Mouse (Mus musculus): ENCODE data around the gene Trim63. TPM values are rescaled to one million over a fixed set of nuclear protein-coding genes. Genes with fewer than 3 reads are reported as not detected.
"Not testable (repeated sequence)": the region's sequence is repeated elsewhere in the genome, so short reads cannot be mapped to it uniquely, and the experiment has no call there.

Trim63 gene
- polyA plus RNA-seq, 1 experiment from 2014 or later: 108 TPM

DNA sequence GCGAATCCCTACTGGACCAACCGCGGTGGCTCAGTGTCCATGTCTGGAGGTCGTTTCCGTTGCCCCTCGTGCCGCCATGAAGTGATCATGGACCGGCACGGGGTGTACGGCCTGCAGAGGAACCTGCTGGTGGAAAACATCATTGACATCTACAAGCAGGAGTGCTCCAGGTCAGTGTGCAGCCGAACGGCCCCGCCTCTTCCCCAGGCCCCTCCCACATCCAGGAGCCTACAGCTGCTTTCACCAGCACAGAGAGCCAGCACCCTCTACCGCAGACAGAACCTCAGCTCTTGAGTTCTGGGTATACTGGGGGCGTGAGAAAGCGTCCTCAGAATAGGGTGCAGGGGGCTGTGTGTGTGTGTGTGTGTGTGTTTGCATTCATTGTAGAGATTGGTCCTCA lies 1.5 kb downstream of the Trim63 start:
- peaks cover 4% of the 10 kb centered on the region; the same call in 1 of the 2 replicates for H3K9me3 ChIP-seq
- peak overlapping the region; percentile 88 for H3K9ac ChIP-seq
- 26% methylated on average over 16 of the region's 16 CpGs for WGBS
- peaks cover 44% of the 10 kb centered on the region for H3K4me1 ChIP-seq
- H3K27me3 ChIP-seq (replicated peaks): no peaks in the 10 kb centered on the region
- H3K36me3 ChIP-seq: peaks cover 41% of the 10 kb centered on the region
- peak overlapping the region; percentile 99 for H3K27ac ChIP-seq (replicated peaks)
- ATAC-seq (ENCODE audit: extremely low read depth, insufficient number of reproducible peaks, low FRiP score, low TSS enrichment): no peak
- peak overlapping the region; percentile 74 for H3K4me2 ChIP-seq
- peak overlapping the region; percentile 61 for H3K4me3 ChIP-seq

DNA sequence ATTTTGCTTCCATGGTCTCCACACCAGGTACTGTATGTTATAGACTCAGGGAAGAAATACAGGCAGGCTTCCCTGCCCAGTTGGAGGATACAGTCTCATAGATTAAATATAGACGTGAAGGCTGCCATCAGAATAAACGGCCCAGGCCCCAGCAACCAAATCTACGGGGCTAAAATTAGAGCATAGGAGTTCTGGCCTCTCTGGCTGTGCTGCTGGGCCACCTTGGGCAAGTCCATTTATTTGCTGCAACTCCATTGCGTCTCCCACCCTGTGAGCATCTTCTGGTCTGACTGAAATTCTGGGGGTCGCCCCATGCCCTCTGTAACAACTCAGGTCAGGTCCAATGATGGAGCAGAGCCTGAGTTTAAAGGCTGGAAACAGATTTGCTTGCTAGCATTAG lies 4.2 kb downstream of the Trim63 start:
- peak overlapping the region; percentile 74 for H3K4me2 ChIP-seq
- no peaks in the 10 kb centered on the region for H3K27me3 ChIP-seq (replicated peaks)
- 0 out of 2 replicates have a peak overlapping the region, but pooled peaks have one; percentile 61 for H3K4me3 ChIP-seq
- peak overlapping the region; percentile 67 for H3K27ac ChIP-seq (replicated peaks)
- H3K36me3 ChIP-seq: peaks cover 67% of the 10 kb centered on the region
- no peak for ATAC-seq (ENCODE audit: extremely low read depth, insufficient number of reproducible peaks, low FRiP score, low TSS enrichment)
- peak overlapping the region; percentile 67 for H3K9ac ChIP-seq
- WGBS: 46% methylated on average over 5 of the region's 5 CpGs
- no peaks in the 10 kb centered on the region for H3K9me3 ChIP-seq
- H3K4me1 ChIP-seq: peaks cover 42% of the 10 kb centered on the region

DNA sequence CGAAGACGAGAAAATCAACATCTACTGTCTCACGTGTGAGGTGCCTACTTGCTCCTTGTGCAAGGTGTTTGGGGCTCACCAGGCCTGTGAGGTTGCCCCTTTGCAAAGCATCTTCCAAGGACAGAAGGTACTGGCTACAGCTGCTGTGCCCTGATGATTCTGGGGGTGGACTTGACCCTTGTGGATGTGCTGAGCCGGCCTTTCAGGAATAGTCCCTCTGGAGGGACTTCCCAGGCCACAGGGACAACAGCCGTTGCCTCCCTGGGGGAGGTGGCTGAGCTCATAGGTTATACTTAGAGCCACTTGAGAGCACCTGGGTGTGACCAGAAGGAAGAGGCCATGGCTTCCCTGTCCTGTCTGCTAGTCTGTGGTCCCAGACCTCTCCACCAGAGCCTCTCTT lies 4.8 kb downstream of the Trim63 start:
- Histone ChIP-seq H3K27ac (replicated peaks) (peak overlapping the region; percentile 67), H3K27me3 (replicated peaks) (no peaks in the 10 kb centered on the region), H3K9me3 (no peaks in the 10 kb centered on the region), H3K4me2 (peak overlapping the region; percentile 74), H3K36me3 (peaks cover 73% of the 10 kb centered on the region), H3K4me1 (peaks cover 36% of the 10 kb centered on the region), H3K4me3 (no peak overlapping the region), H3K9ac (peak overlapping the region; percentile 67)
- WGBS: 48% methylated on average over 5 of the region's 5 CpGs
- ATAC-seq (ENCODE audit: extremely low read depth, insufficient number of reproducible peaks, low FRiP score, low TSS enrichment): no peak

DNA sequence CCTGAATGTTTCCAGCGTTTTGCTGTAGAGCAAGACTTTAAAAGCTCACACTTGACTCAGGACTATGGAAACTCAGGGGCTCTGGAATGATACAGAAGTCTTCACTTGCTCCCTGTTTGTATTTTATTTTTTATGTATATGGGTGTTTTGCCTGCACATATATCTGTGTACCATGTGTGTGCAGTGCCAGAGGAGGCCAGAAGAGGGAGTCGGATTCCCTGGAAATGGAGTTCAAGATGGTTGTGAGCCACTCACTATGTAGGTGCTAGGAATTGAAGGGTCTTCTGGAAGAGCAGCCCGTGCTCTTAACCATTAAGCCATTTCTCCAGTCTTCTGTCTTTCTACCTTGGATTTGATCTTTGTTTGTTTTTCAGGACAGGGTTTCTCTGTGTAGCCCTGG lies 6.6 kb downstream of the Trim63 start:
- peaks cover 92% of the 10 kb centered on the region for H3K36me3 ChIP-seq
- no peak overlapping the region for H3K27ac ChIP-seq (replicated peaks)
- H3K4me1 ChIP-seq: peaks cover 34% of the 10 kb centered on the region
- no peak overlapping the region for H3K4me3 ChIP-seq
- no peaks in the 10 kb centered on the region for H3K27me3 ChIP-seq (replicated peaks)
- H3K4me2 ChIP-seq: no peak overlapping the region
- ATAC-seq (ENCODE audit: extremely low read depth, insufficient number of reproducible peaks, low FRiP score, low TSS enrichment): no peak
- WGBS: 55% methylated on average over 3 of the region's 3 CpGs
- H3K9ac ChIP-seq: no peak overlapping the region
- H3K9me3 ChIP-seq: no peaks in the 10 kb centered on the region

DNA sequence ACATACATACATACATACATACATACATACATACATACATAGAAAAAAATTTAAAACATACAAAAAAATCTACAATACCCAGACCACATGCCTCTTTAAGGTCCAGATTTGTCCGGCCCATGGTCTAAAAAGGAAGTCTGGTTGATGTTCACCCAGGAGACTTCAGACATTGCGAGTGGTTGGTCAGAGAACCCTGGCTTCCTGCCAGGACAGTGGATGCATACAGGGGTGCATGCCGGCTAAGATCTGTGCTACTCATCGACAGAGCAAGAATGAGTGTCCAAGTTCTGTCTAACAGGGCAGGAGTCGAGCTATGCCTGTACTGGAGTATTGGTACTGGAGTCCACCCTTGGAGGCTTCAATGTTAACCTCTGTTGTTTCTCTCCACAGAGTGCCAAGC lies 9.7 kb downstream of the Trim63 start:
- WGBS: 36% methylated on average over 5 of the region's 5 CpGs
- Histone ChIP-seq H3K4me2 (no peak overlapping the region), H3K27me3 (replicated peaks) (no peaks in the 10 kb centered on the region), H3K27ac (replicated peaks) (no peak overlapping the region), H3K4me3 (no peak overlapping the region), H3K9ac (no peak overlapping the region), H3K4me1 (peaks cover 26% of the 10 kb centered on the region), H3K36me3 (peaks cover 91% of the 10 kb centered on the region), H3K9me3 (no peaks in the 10 kb centered on the region)
- ATAC-seq (ENCODE audit: extremely low read depth, insufficient number of reproducible peaks, low FRiP score, low TSS enrichment): no peak

DNA sequence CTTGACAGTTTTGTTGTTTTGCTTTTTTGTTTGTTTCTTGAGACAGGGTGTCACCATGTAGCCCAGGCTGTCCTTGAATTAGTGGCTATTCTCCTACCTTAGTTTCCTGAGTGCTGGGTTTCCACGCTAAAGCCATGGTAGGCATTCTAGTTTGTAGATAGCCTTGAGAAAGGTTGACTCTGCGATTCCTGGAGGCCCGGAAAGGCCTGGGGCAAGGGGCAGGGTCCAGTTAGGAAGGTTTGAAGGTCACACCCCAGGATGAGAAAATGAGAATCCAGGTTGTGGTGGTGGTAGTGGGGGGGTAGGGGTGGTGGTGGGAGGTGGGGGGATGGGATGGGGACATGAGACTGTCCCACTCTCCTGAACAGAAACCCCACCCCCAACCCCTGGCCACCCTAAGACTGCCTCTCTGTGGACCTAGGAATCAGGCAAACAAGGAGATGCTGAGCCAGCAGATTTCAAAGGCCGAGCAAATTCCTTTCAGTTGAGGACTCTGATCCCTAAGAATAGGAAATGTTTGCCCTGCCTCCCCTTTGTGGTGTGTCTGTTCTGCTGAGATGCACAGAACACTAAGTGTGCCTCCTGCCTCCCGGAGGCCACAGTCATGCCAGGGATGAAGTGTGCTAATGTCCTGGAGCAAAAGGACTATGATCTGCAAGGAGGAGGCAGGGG lies 12.1 kb downstream of the Trim63 start:
- Histone ChIP-seq H3K4me2 (no peak overlapping the region), H3K9me3 (no peaks in the 10 kb centered on the region), H3K36me3 (peaks cover 73% of the 10 kb centered on the region), H3K27me3 (replicated peaks) (no peaks in the 10 kb centered on the region), H3K9ac (0 out of 2 replicates have a peak overlapping the region, but pooled peaks have one; percentile 29), H3K4me1 (peaks cover 26% of the 10 kb centered on the region), H3K4me3 (no peak overlapping the region), H3K27ac (replicated peaks) (no peak overlapping the region)
- ATAC-seq (ENCODE audit: extremely low read depth, insufficient number of reproducible peaks, low FRiP score, low TSS enrichment): no peak
- WGBS: 58% methylated on average over 5 of the region's 5 CpGs

DNA sequence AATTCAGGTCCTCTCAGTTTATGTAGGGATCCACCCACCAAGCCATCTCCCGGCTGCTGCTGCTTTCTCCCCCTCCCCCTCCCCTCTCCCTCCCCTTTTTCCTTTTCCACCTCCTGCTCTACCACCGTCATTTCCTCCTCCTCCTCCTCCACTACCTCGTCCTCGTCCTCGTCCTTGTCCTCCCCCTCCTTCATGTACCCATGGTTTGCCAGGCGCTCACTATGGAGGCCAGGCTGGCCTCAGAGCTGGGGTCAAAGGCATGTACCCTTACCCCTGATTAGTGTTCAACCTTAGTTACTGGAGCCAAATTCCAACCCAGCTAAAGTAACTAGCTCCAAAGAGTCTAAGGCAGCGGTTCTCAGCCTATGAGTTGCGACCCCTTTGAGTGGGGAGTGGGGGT lies 13.2 kb downstream of the Trim63 start:
- H3K27ac ChIP-seq (replicated peaks): no peak overlapping the region
- no peak overlapping the region for H3K4me2 ChIP-seq
- 47% methylated on average over 8 of the region's 8 CpGs for WGBS
- H3K4me3 ChIP-seq: no peak overlapping the region
- no peaks in the 10 kb centered on the region for H3K27me3 ChIP-seq (replicated peaks)
- ATAC-seq (ENCODE audit: extremely low read depth, insufficient number of reproducible peaks, low FRiP score, low TSS enrichment): no peak
- peaks cover 61% of the 10 kb centered on the region for H3K36me3 ChIP-seq
- H3K4me1 ChIP-seq: peaks cover 26% of the 10 kb centered on the region
- no peaks in the 10 kb centered on the region for H3K9me3 ChIP-seq
- H3K9ac ChIP-seq: no peak overlapping the region

DNA sequence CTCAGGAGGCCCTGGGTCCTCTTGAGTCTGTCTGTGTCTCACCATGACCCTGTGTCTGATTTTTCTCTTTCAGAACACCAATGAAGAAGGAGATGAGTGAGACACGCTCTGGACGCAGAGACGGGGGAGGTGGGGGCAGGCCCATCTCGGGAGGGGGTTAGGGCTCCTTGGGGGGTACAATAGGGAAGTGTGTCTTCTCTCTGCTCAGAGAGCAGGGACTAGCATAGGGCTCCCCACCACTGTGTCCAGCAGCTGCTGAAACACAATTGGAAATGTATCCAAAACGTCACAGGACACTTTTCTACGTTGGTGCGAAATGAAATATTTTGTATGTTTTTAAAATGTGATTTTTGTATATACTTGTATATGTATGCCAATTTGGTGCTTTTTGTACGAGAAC lies 13.9 kb downstream of the Trim63 start:
- Histone ChIP-seq H3K4me2 (no peak overlapping the region), H3K9ac (no peak overlapping the region), H3K4me3 (no peak overlapping the region), H3K27me3 (replicated peaks) (no peaks in the 10 kb centered on the region), H3K36me3 (peaks cover 56% of the 10 kb centered on the region), H3K27ac (replicated peaks) (no peak overlapping the region), H3K4me1 (peaks cover 26% of the 10 kb centered on the region), H3K9me3 (no peaks in the 10 kb centered on the region)
- no peak for ATAC-seq (ENCODE audit: extremely low read depth, insufficient number of reproducible peaks, low FRiP score, low TSS enrichment)
- WGBS: 73% methylated on average over 8 of the region's 8 CpGs

DNA sequence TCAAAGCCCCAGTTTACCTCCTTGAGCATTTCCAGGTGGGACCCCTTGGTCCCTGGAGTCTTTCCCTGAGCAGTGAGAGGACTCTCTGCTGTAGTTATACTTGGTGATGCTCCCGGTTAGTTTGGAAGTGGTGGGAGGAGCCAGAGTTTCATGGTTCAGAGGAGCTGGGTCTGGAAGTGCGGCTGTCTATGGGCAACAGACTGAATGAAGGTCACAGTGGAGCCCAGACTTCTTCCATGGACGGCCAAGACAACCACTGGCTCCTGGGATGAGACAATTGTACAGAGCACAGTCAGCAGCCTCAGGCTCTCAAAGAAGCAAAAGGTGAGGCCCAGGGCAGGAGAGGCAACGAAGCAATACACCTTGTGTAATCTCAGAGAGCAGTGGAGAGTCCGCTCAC lies 15.4 kb downstream of the Trim63 start:
- Histone ChIP-seq H3K9me3 (no peaks in the 10 kb centered on the region), H3K27me3 (replicated peaks) (no peaks in the 10 kb centered on the region), H3K9ac (no peak overlapping the region), H3K4me1 (peaks cover 26% of the 10 kb centered on the region), H3K4me3 (no peak overlapping the region), H3K4me2 (no peak overlapping the region), H3K36me3 (peaks cover 41% of the 10 kb centered on the region), H3K27ac (replicated peaks) (0 out of 2 replicates have a peak overlapping the region, but pooled peaks have one; percentile 45)
- 57% methylated on average over 5 of the region's 5 CpGs for WGBS
- no peak for ATAC-seq (ENCODE audit: extremely low read depth, insufficient number of reproducible peaks, low FRiP score, low TSS enrichment)

DNA sequence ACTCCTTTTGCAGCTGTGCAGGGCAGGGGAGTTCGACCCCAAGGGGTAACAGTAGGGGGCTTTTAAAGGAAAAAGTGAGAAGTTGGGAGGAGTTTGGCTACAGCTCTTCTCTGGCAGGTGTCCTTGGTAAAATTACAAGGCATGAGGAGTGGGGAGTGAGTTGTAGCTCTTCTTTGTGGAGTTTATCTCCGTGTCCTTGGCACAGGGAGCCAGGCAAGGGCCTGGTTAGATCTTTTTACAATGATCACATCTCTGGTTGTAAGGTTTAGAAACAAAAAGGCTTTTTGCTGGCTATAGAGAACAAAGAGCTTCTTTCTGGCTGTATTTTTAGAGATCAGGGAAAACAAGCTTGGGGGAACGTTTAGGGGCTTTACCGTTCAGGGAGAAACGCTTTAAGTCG lies 26.3 kb downstream of the Trim63 start:
- not testable (repeated sequence) for H3K27ac ChIP-seq (replicated peaks); H3K36me3 ChIP-seq; H3K9ac ChIP-seq; H3K4me3 ChIP-seq; ATAC-seq (ENCODE audit: extremely low read depth, insufficient number of reproducible peaks, low FRiP score, low TSS enrichment); H3K9me3 ChIP-seq; H3K4me2 ChIP-seq
- WGBS: 74% methylated on average over 6 of the region's 6 CpGs
- Histone ChIP-seq H3K27me3 (replicated peaks) (peaks cover 57% of the 10 kb centered on the region), H3K4me1 (peaks cover 14% of the 10 kb centered on the region)

DNA sequence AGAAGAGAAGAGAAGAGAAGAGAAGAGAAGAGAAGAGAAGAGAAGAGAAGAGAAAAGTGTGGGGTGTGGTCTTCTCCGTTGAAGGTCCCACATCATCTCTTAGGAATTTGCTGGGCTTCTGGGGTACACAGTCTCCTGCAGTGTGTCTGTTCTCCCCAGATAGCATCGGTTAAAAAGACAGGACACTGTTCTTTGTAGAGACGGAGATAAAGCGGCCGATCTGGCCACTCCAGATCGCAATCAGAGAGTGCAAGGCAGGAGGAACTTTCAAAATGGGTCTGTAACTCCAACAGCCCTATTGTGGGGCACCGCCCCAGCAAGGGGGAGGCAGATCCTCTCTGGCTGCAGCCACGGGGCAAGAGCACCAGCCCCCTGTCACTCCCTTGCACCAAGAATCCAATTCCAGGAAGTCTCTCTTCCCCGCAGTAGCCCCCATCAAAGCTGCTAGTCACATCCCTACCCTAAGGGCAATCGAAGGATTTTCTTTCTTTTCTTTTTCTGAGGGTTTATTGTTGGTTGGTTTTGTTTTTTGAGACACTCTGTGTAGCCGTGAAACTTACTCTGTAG lies 27.4 kb downstream of the Trim63 start:
- ATAC-seq (ENCODE audit: extremely low read depth, insufficient number of reproducible peaks, low FRiP score, low TSS enrichment): no peak

More for the DNA sequence above, 27.4 kb downstream of the Trim63 start:
- H3K9ac ChIP-seq: no peak overlapping the region
- 23% methylated on average over 11 of the region's 11 CpGs for WGBS
- peaks cover 67% of the 10 kb centered on the region for H3K27me3 ChIP-seq (replicated peaks)
- peak overlapping the region; percentile 49 for H3K4me3 ChIP-seq
- peaks cover 14% of the 10 kb centered on the region for H3K4me1 ChIP-seq
- peak overlapping the region; percentile 69 for H3K4me2 ChIP-seq
- no peaks in the 10 kb centered on the region for H3K36me3 ChIP-seq
- no peak overlapping the region for H3K27ac ChIP-seq (replicated peaks)
- peaks cover 2% of the 10 kb centered on the region; the same call in 1 of the 2 replicates for H3K9me3 ChIP-seq

Measured in heart, embryonic 13.5 days (tissue).